Mouse (Mus musculus): ENCODE measurements around the gene Hmcn2. TPM values are rescaled to one million over a fixed set of nuclear protein-coding genes. Genes with fewer than 3 reads are reported as not detected.

Hmcn2 gene
- total RNA-seq, 2 experiments from 2014 or later, result 2.7 TPM

GRCm38 (mm10) chr2:31454280-31454679 is 140.1 kb downstream of the Hmcn2 start:
- DNase-seq (ENCODE audit: low spot score in 2 of 2), result no peak

GRCm38 (mm10) chr2:31455418-31455817 is 141.2 kb downstream of the Hmcn2 start:
- DNase-seq (ENCODE audit: low spot score in 2 of 2), result no peak

GRCm38 (mm10) chr2:31458460-31458859 is 144.2 kb downstream of the Hmcn2 start:
- no peak for DNase-seq (ENCODE audit: low spot score in 2 of 2)

GRCm38 (mm10) chr2:31458989-31459936 is 145.0 kb downstream of the Hmcn2 start:
- no peak for DNase-seq (ENCODE audit: low spot score in 2 of 2)

GRCm38 (mm10) chr2:31460025-31460571 is 145.9 kb downstream of the Hmcn2 start:
- DNase-seq (ENCODE audit: low spot score in 2 of 2), result no peak

- DNase-seq (ENCODE audit: low spot score in 2 of 2), result no peak
Measured at GRCm38 (mm10) chr2:31460920-31461319, 146.7 kb downstream of the Hmcn2 start.

GRCm38 (mm10) chr2:31462051-31462450 is 147.8 kb downstream of the Hmcn2 start:
- DNase-seq (ENCODE audit: low spot score in 2 of 2), result no peak

- DNase-seq (ENCODE audit: low spot score in 2 of 2), result no peak
Measured at GRCm38 (mm10) chr2:31463253-31463652, 149.0 kb downstream of the Hmcn2 start.

- no peak for DNase-seq (ENCODE audit: low spot score in 2 of 2)
Measured at GRCm38 (mm10) chr2:31463696-31464528, 149.7 kb downstream of the Hmcn2 start.

- DNase-seq (ENCODE audit: low spot score in 2 of 2), result no peak
Measured at GRCm38 (mm10) chr2:31464529-31464910, 150.3 kb downstream of the Hmcn2 start.

GRCm38 (mm10) chr2:31467457-31467856 is 153.2 kb downstream of the Hmcn2 start:
- DNase-seq (ENCODE audit: low spot score in 2 of 2), result no peak

GRCm38 (mm10) chr2:31468857-31469256 is 154.6 kb downstream of the Hmcn2 start:
- DNase-seq (ENCODE audit: low spot score in 2 of 2), result no peak

- DNase-seq (ENCODE audit: low spot score in 2 of 2), result no peak
Measured at GRCm38 (mm10) chr2:31469480-31469879, 155.3 kb downstream of the Hmcn2 start.

- peak; percentile 34 to 59 for DNase-seq (ENCODE audit: low spot score in 2 of 2)
Measured at GRCm38 (mm10) chr2:31469931-31470682, 155.9 kb downstream of the Hmcn2 start, which contains the start of gene Ass1. Ass1 (plus strand) TSS chr2:31470207.

GRCm38 (mm10) chr2:31470683-31471385 is 156.6 kb downstream of the Hmcn2 start:
- no peak for DNase-seq (ENCODE audit: low spot score in 2 of 2)

GRCm38 (mm10) chr2:31471611-31472010 is 157.4 kb downstream of the Hmcn2 start:
- DNase-seq (ENCODE audit: low spot score in 2 of 2), result no peak

GRCm38 (mm10) chr2:31472406-31473065 is 158.3 kb downstream of the Hmcn2 start:
- no peak for DNase-seq (ENCODE audit: low spot score in 2 of 2)

- DNase-seq (ENCODE audit: low spot score in 2 of 2), result no peak
Measured at GRCm38 (mm10) chr2:31473941-31474340, 159.7 kb downstream of the Hmcn2 start.

- no peak for DNase-seq (ENCODE audit: low spot score in 2 of 2)
Measured at GRCm38 (mm10) chr2:31474686-31475085, 160.5 kb downstream of the Hmcn2 start.
